Mouse (Mus musculus) limb, embryonic 14.5 days (tissue): ENCODE measurements around the gene Serpina1e. TPM values are rescaled to one million over a fixed set of nuclear protein-coding genes. Genes with fewer than 3 reads are reported as not detected.

ENCODE experiments used
- ATAC-seq: fragments of 200-750 bp; cut with Nextera tagmentation; 2 replicates; pipeline ENCODE4 v1.8.0; 2017; ENCODE audit warnings: low read depth, moderate number of reproducible peaks, moderate TSS enrichment; ENCODE audit not compliant: low FRiP score
- DNase-seq: peaks from one replicate; pipeline ENCODE4 v3.0.0-alpha.2; 2015; ENCODE audit warnings: low spot score
- H3K27ac ChIP-seq: fragments of 300-500 bp; sonication (generic); replicated peaks from 2 replicates; pipeline ENCODE4 v1.5.1; 2014; ENCODE audit warnings: low read depth, mild to moderate bottlenecking, low read length, moderate library complexity, mixed read lengths
- H3K27me3 ChIP-seq: fragments of 300-500 bp; sonication (generic); 2 replicates; pipeline ENCODE4 v1.6.1; 2014; ENCODE audit warnings: low read length, mixed read lengths; ENCODE audit not compliant: control insufficient read depth, insufficient read depth
- H3K36me3 ChIP-seq: fragments of 300-500 bp; sonication (generic); 2 replicates; pipeline ENCODE4 v1.6.1; 2014; ENCODE audit warnings: mild to moderate bottlenecking, low read length, moderate library complexity, mixed read lengths; ENCODE audit not compliant: control insufficient read depth, insufficient read depth
- H3K4me1 ChIP-seq: fragments of 300-500 bp; sonication (generic); 2 replicates; pipeline ENCODE4 v1.6.1; 2014; ENCODE audit warnings: antibody characterized with exemption, low read length, mixed read lengths; ENCODE audit not compliant: control insufficient read depth, insufficient read depth
- H3K4me2 ChIP-seq: fragments of 300-500 bp; sonication (generic); replicated peaks from 2 replicates; pipeline ENCODE4 v1.6.1; 2014; ENCODE audit warnings: low read depth, mild to moderate bottlenecking, low read length, moderate library complexity; ENCODE audit not compliant: severe bottlenecking
- H3K4me3 ChIP-seq: fragments of 300-500 bp; sonication (generic); replicated peaks from 2 replicates; pipeline ENCODE4 v1.5.1; 2014; ENCODE audit warnings: low read length
- H3K9ac ChIP-seq: fragments of 300-500 bp; sonication (generic); 2 replicates; pipeline ENCODE4 v1.6.1; 2014; ENCODE audit warnings: mild to moderate bottlenecking, low read depth, low read length, moderate library complexity; ENCODE audit not compliant: severe bottlenecking
- H3K9me3 ChIP-seq: fragments of 300-500 bp; sonication (generic); 2 replicates; pipeline ENCODE4 v1.6.1; 2016; ENCODE audit warnings: low read length; ENCODE audit not compliant: control insufficient read depth
- POLR2A ChIP-seq: fragments of 200-500 bp; IDR thresholded peaks from 2 replicates; pipeline ENCODE4 v1.8.0; 2012; ENCODE audit warnings: inconsistent platforms, mild to moderate bottlenecking, moderate library complexity, borderline replicate concordance; ENCODE audit not compliant: insufficient read depth, insufficient read length; ENCODE audit errors: extremely low read depth
- WGBS: fragments of 180-500 bp; shearing (Covaris S2); extraction: QIAGEN DNeasy Blood & Tissue Kit; methylation state at CpG from one replicate; pipeline ENCODE4 v1.1.7; 2014; 5-methylcytosine and 5-hydroxymethylcytosine counted together
- polyA plus RNA-seq, 2 experiments: library from polyadenylated mRNA; depleted of rRNA in 1 of 2; stranded (reverse) in 1 of 2; unstranded in 1 of 2; fragments of >200 nt; fragmentation: Nextera tagmentation in 1 of 2; extraction: Ambion mirVana in 1 of 2; gene quantifications; 2 replicates each; pipeline versions ENCODE4 v1.2.1 to v1.2.3; 2012 to 2014

The Serpina1e gene
- polyA plus RNA-seq (2012; rRNA removed) = 0.28 and 0.36 TPM in 2 replicates
- polyA plus RNA-seq (2014; fragmentation: Nextera tagmentation; extraction: Ambion mirVana) = 0.19 TPM in 1 of 2 replicates, not detected in the other

DNA sequence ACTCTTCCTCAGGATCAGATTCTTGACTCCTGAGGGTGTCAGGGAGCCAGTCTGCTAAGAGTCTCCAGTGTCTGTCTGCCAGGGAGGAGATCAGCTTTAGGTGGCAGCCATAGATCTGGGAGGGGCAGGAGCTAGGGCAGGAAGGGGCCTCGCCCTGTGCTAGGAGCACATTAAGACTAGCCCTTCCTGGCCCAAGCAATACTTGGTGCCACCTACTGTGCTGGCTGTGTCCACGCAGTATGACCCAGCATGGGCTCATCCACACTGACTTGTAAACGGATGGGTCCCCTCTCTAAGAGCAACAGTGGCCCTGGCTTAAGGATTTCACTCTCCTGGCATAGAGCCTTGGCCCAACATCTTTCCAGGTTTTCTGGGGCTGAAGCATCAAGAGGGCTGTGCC lies at the start of gene Serpina1e:
Gene Serpina1e, minus strand, starts transcription at position 178 of the 400 bp plus-strand sequence.
- H3K27me3 ChIP-seq = no peaks in the 10 kb centered on the region
- H3K4me3 ChIP-seq = no peak within 1 kb of the TSS
- H3K9ac ChIP-seq = no peak within 1 kb of the TSS
- WGBS = 73% methylated on average over 3 of the region's 3 CpGs
- H3K4me2 ChIP-seq = no peak within 1 kb of the TSS
- no peak for TF ChIP-seq POLR2A
- no peak for ATAC-seq
- H3K27ac ChIP-seq = no peak within 1 kb of the TSS
- H3K36me3 ChIP-seq = no peaks in the 10 kb centered on the region
- no peaks in the 10 kb centered on the region for H3K9me3 ChIP-seq
- no peaks in the 10 kb centered on the region for H3K4me1 ChIP-seq
- no peak for DNase-seq

GRCm38 (mm10) chr12:104004689-104005088 lies 45.9 kb upstream of the Serpina1e start:
- Histone ChIP-seq H3K27me3 (no peaks in the 10 kb centered on the region), H3K4me2 (no peak overlapping the region), H3K27ac (no peak overlapping the region), H3K9me3 (no peaks in the 10 kb centered on the region), H3K4me1 (no peaks in the 10 kb centered on the region), H3K4me3 (no peak overlapping the region), H3K36me3 (no peaks in the 10 kb centered on the region), H3K9ac (no peak overlapping the region)
- no peak for TF ChIP-seq POLR2A
- WGBS = 87% methylated on average over 5 of the region's 5 CpGs
- DNase-seq = no peak
- ATAC-seq = no peak

- Histone ChIP-seq H3K27me3 (no peaks in the 10 kb centered on the region), H3K4me2 (no peak overlapping the region), H3K9ac (no peak overlapping the region), H3K36me3 (no peaks in the 10 kb centered on the region), H3K4me3 (no peak overlapping the region), H3K27ac (no peak overlapping the region), H3K9me3 (no peaks in the 10 kb centered on the region), H3K4me1 (no peaks in the 10 kb centered on the region)
- TF ChIP-seq POLR2A = no peak
- ATAC-seq = no peak
- no peak for DNase-seq
- 57% methylated on average over 4 of the region's 4 CpGs for WGBS
Observed at GRCm38 (mm10) chr12:104003238-104003612, 44.5 kb upstream of the Serpina1e start.

GRCm38 (mm10) chr12:104002569-104003237 lies 43.9 kb upstream of the Serpina1e start:
- Histone ChIP-seq H3K4me2 (no peak overlapping the region), H3K9ac (no peak overlapping the region), H3K4me1 (no peaks in the 10 kb centered on the region), H3K27me3 (no peaks in the 10 kb centered on the region), H3K36me3 (no peaks in the 10 kb centered on the region), H3K9me3 (no peaks in the 10 kb centered on the region), H3K4me3 (no peak overlapping the region), H3K27ac (no peak overlapping the region)
- ATAC-seq (no peak), DNase-seq (no peak)
- 71% methylated on average over 10 of the region's 10 CpGs for WGBS
- no peak for TF ChIP-seq POLR2A

- 87% methylated on average over 3 of the region's 3 CpGs for WGBS
- TF ChIP-seq POLR2A = no peak
- ATAC-seq = no peak
- Histone ChIP-seq H3K4me3 (no peak overlapping the region), H3K27ac (no peak overlapping the region), H3K9me3 (no peaks in the 10 kb centered on the region), H3K4me1 (no peaks in the 10 kb centered on the region), H3K9ac (no peak overlapping the region), H3K36me3 (no peaks in the 10 kb centered on the region), H3K4me2 (no peak overlapping the region), H3K27me3 (no peaks in the 10 kb centered on the region)
- DNase-seq = no peak
Observed at GRCm38 (mm10) chr12:104000594-104000993, 41.8 kb upstream of the Serpina1e start.
